Mouse (Mus musculus): ENCODE data around the gene Lrrc75b. TPM values are rescaled to one million over a fixed set of nuclear protein-coding genes. Genes with fewer than 3 reads are reported as not detected.

Gene Lrrc75b
- total RNA-seq, 2 experiments from 2014 or later: 0.11 to 0.15 TPM

GRCm38 (mm10) chr10:75564687-75565265, 4.6 kb upstream of the Lrrc75b start:
- Histone ChIP-seq H3K27ac (no peak overlapping the region), H3K4me3 (no peak overlapping the region)
- no peak for TF ChIP-seq CTCF (IDR thresholded peaks at IDR 0.05)
- DNase-seq: no peak
- intact Hi-C loops (cut with DNase I): no loop called here

- intact Hi-C loops (cut with DNase I): no loop called here
- DNase-seq: no peak
- no peak overlapping the region for H3K27ac ChIP-seq
- no peak for TF ChIP-seq CTCF (IDR thresholded peaks at IDR 0.05)
- no peak overlapping the region for H3K4me3 ChIP-seq
These were observed 2.5 kb upstream of the Lrrc75b start for GRCm38 (mm10) chr10:75562596-75562995.

GRCm38 (mm10) chr10:75561071-75561654, 1.0 kb upstream of the Lrrc75b start, which contains the start of gene Ggt1:
Gene Ggt1 (plus strand): TSS chr10:75561604.
- Histone ChIP-seq H3K4me3 (peak within 1 kb of the TSS; percentile 66; the same call in 1 of the 2 replicates), H3K27ac (peak within 1 kb of the TSS; percentile 49; the same call in 1 of the 2 replicates)
- DNase-seq: no peak
- intact Hi-C loops (cut with DNase I): no loop called here
- TF ChIP-seq CTCF (IDR thresholded peaks at IDR 0.05): no peak

GRCm38 (mm10) chr10:75560549-75560899, 394 bp upstream of the Lrrc75b start:
- Histone ChIP-seq H3K4me3 (peak overlapping the region; percentile 66), H3K27ac (peak overlapping the region; percentile 49; the same call in 1 of the 2 replicates)
- TF ChIP-seq CTCF (IDR thresholded peaks at IDR 0.05): no peak
- intact Hi-C loops (cut with DNase I): no loop called here
- no peak for DNase-seq

- no peak for TF ChIP-seq CTCF (IDR thresholded peaks at IDR 0.05)
- no peak for DNase-seq
- Histone ChIP-seq H3K4me3 (peak overlapping the region; percentile 66), H3K27ac (peak overlapping the region; percentile 38; the same call in 1 of the 2 replicates)
- intact Hi-C loops (cut with DNase I): no loop called here
These were observed 972 bp downstream of the Lrrc75b start for GRCm38 (mm10) chr10:75559041-75559675.

GRCm38 (mm10) chr10:75558515-75558914, 1.6 kb downstream of the Lrrc75b start:
- TF ChIP-seq CTCF (IDR thresholded peaks at IDR 0.05): no peak
- H3K4me3 ChIP-seq: no peak overlapping the region; the same call in 1 of the 2 replicates
- intact Hi-C loops (cut with DNase I): no loop called here
- DNase-seq: no peak
- H3K27ac ChIP-seq: no peak overlapping the region

GRCm38 (mm10) chr10:75556026-75556425, 4.1 kb downstream of the Lrrc75b start:
- intact Hi-C loops (cut with DNase I): no loop called here
- TF ChIP-seq CTCF (IDR thresholded peaks at IDR 0.05): no peak
- no peak for DNase-seq
- no peak overlapping the region for H3K27ac ChIP-seq
- no peak overlapping the region for H3K4me3 ChIP-seq

- no peak for TF ChIP-seq CTCF (IDR thresholded peaks at IDR 0.05)
- H3K27ac ChIP-seq: no peak overlapping the region
- intact Hi-C loops (cut with DNase I): no loop called here
- no peak overlapping the region for H3K4me3 ChIP-seq
- DNase-seq: no peak
These were observed 4.6 kb downstream of the Lrrc75b start for GRCm38 (mm10) chr10:75555557-75555956.

- TF ChIP-seq CTCF (IDR thresholded peaks at IDR 0.05): no peak
- Histone ChIP-seq H3K27ac (no peak overlapping the region), H3K4me3 (no peak overlapping the region)
- intact Hi-C loops (cut with DNase I): no loop called here
- DNase-seq: no peak
These were observed 6.0 kb downstream of the Lrrc75b start for GRCm38 (mm10) chr10:75554090-75554489.

- intact Hi-C loops (cut with DNase I): no loop called here
- H3K4me3 ChIP-seq: no peak overlapping the region
- TF ChIP-seq CTCF (IDR thresholded peaks at IDR 0.05): no peak
These were observed 7.3 kb downstream of the Lrrc75b start for GRCm38 (mm10) chr10:75552701-75553450.

GRCm38 (mm10) chr10:75552106-75552505, 8.0 kb downstream of the Lrrc75b start:
- intact Hi-C loops (cut with DNase I): no loop called here
- H3K27ac ChIP-seq: no peak overlapping the region
- no peak for DNase-seq
- H3K4me3 ChIP-seq: no peak overlapping the region
- TF ChIP-seq CTCF (IDR thresholded peaks at IDR 0.05): no peak

More at GRCm38 (mm10) chr10:75552701-75553450, 7.3 kb downstream of the Lrrc75b start:
- H3K27ac ChIP-seq: no peak overlapping the region
- no peak for DNase-seq

- intact Hi-C loops (cut with DNase I): no loop called here
- Histone ChIP-seq H3K4me3 (no peak overlapping the region), H3K27ac (no peak overlapping the region)
- DNase-seq: no peak
- no peak for TF ChIP-seq CTCF (IDR thresholded peaks at IDR 0.05)
These were observed 9.0 kb downstream of the Lrrc75b start for GRCm38 (mm10) chr10:75551175-75551574.

- no peak for DNase-seq
- no peak for TF ChIP-seq CTCF (IDR thresholded peaks at IDR 0.05)
- intact Hi-C loops (cut with DNase I): no loop called here
- H3K27ac ChIP-seq: no peak overlapping the region
- H3K4me3 ChIP-seq: no peak overlapping the region
These were observed 10.2 kb downstream of the Lrrc75b start for GRCm38 (mm10) chr10:75549886-75550285.
